Mouse (Mus musculus) midbrain, embryonic 10.5 days (tissue): Measurements from ENCODE around the gene Fndc7. TPM values are rescaled to one million over a fixed set of nuclear protein-coding genes. Genes with fewer than 3 reads are reported as not detected.

Source experiments
- DNase-seq: peaks from one replicate; pipeline ENCODE4 v3.0.0-alpha.2; 2017; ENCODE audit warnings: low spot score
- H3K27ac ChIP-seq: fragments of 300-500 bp; sonication (generic); replicated peaks from 2 replicates; pipeline ENCODE4 v1.5.1; 2016; ENCODE audit warnings: mild to moderate bottlenecking
- H3K27me3 ChIP-seq: fragments of 300-500 bp; sonication (generic); 2 replicates; pipeline ENCODE4 v1.6.1; 2016; ENCODE audit warnings: low read depth, mild to moderate bottlenecking; ENCODE audit not compliant: poor library complexity, severe bottlenecking
- H3K36me3 ChIP-seq: fragments of 300-500 bp; sonication (generic); 2 replicates; pipeline ENCODE4 v1.6.1; 2016; ENCODE audit warnings: mild to moderate bottlenecking, moderate library complexity
- H3K4me1 ChIP-seq: fragments of 300-500 bp; sonication (generic); 2 replicates; pipeline ENCODE4 v1.6.1; 2016
- H3K4me3 ChIP-seq: fragments of 300-500 bp; sonication (generic); 2 replicates; pipeline ENCODE4 v1.5.1; 2016; ENCODE audit warnings: mild to moderate bottlenecking, moderate library complexity
- H3K9me3 ChIP-seq: fragments of 300-500 bp; sonication (generic); replicated peaks from 2 replicates; pipeline ENCODE4 v1.6.1; 2016; ENCODE audit warnings: mild to moderate bottlenecking
- WGBS: fragments of 180-500 bp; shearing (Covaris S2); methylation state at CpG from one replicate; pipeline ENCODE4 v1.1.7; 2016; 5-methylcytosine and 5-hydroxymethylcytosine counted together
- polyA plus RNA-seq: library from polyadenylated mRNA; unstranded; fragments of >200 nt; fragmentation: Nextera tagmentation; extraction: Ambion mirVana; gene quantifications from 2 replicates; pipeline ENCODE4 v1.2.1, GENCODE M21; 2016

The Fndc7 gene
- polyA plus RNA-seq, 1 experiment from 2014 or later, result 0.06 TPM

DNA sequence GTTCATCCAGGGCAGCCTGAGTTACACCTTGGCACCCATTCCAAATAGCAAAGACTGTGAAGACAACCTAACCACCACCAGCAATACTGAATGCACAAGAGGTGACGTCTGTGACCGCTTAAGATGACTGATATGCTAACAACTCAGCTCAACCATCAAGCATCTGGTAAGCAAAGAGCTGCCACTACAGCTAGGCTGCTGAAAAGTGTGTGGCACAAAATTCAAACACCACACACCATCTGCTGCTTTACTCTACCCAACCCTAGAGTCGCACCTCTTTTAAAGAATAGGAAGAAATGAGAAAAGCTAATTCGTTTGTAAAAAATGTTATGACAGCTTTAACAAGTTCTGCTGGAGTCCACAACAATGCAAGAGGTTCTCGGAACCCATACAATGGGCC is 84.2 kb downstream of the Fndc7 start:
- no peak overlapping the region for H3K27ac ChIP-seq
- H3K4me1 ChIP-seq, result peaks cover 14% of the 10 kb centered on the region; the same call in 1 of the 2 replicates
- no peak overlapping the region for H3K4me3 ChIP-seq
- DNase-seq, result no peak
- WGBS, result 88% methylated on average over 5 of the region's 5 CpGs
- peaks cover 46% of the 10 kb centered on the region for H3K36me3 ChIP-seq
- H3K9me3 ChIP-seq, result no peaks in the 10 kb centered on the region
- no peaks in the 10 kb centered on the region for H3K27me3 ChIP-seq

Other genes with a start within 250 kb of the Fndc7 start
- gene Clcc1, start 236.1 kb downstream of the Fndc7 start, polyA plus RNA-seq, result 77.5 and 78.8 TPM in 2 replicates
- gene Gpsm2, start 167.7 kb downstream of the Fndc7 start, polyA plus RNA-seq, result 90.8 and 100 TPM in 2 replicates
- not detected in 2 replicates for gene Aknad1, start 150.3 kb downstream of the Fndc7 start, polyA plus RNA-seq
- 24.1 and 26.7 TPM in 2 replicates for gene Stxbp3, start 49.5 kb downstream of the Fndc7 start, polyA plus RNA-seq
- 67.2 and 68.3 TPM in 2 replicates for gene Prpf38b, start 21.7 kb upstream of the Fndc7 start, polyA plus RNA-seq
- gene Henmt1, start 49.9 kb upstream of the Fndc7 start, polyA plus RNA-seq, result 0.62 and 0.67 TPM in 2 replicates
- gene Gm9857, start 50.4 kb upstream of the Fndc7 start, polyA plus RNA-seq, result not detected in 2 replicates
- 4.2 and 5.3 TPM in 2 replicates for gene Fam102b, start 137.6 kb upstream of the Fndc7 start, polyA plus RNA-seq
- not detected in 2 replicates for gene Slc25a54, start 190.5 kb upstream of the Fndc7 start, polyA plus RNA-seq
- gene Slc25a24, start 233.1 kb upstream of the Fndc7 start, polyA plus RNA-seq, result 30.0 and 32.3 TPM in 2 replicates